Mouse (Mus musculus): Measurements from ENCODE around the gene Ak8. TPM values are rescaled to one million over a fixed set of nuclear protein-coding genes. Genes with fewer than 3 reads are reported as not detected.

Gene Ak8
- polyA plus RNA-seq, 1 experiment from 2014 or later, result 2.7 TPM

GRCm38 (mm10) chr2:28796298-28796697, 96.3 kb downstream of the Ak8 start:
- 0 out of 2 replicates have a peak overlapping the region, but pooled peaks have one; percentile 70 for H3K27ac ChIP-seq
- peaks cover 21% of the 10 kb centered on the region for H3K4me1 ChIP-seq (replicated peaks; ENCODE audit: control insufficient read depth, insufficient read depth, low read length)
- H3K27me3 ChIP-seq (ENCODE audit: control insufficient read depth, insufficient read depth, low read length), result no peaks in the 10 kb centered on the region
- no peak for DNase-seq (ENCODE audit: low spot score)
- no peak overlapping the region for H3K9ac ChIP-seq
- H3K4me3 ChIP-seq (replicated peaks; ENCODE audit: low read length), result no peak overlapping the region
- H3K4me2 ChIP-seq (replicated peaks), result no peak overlapping the region
- no peaks in the 10 kb centered on the region for H3K36me3 ChIP-seq (replicated peaks; ENCODE audit: control insufficient read depth, insufficient read depth)
- WGBS, result 73% methylated on average over 8 of the region's 8 CpGs
- no peaks in the 10 kb centered on the region for H3K9me3 ChIP-seq (ENCODE audit: control insufficient read depth, low read length)
- ATAC-seq (ENCODE audit: low FRiP score), result no peak

- Histone ChIP-seq H3K36me3 (replicated peaks; ENCODE audit: control insufficient read depth, insufficient read depth) (no peaks in the 10 kb centered on the region), H3K27me3 (ENCODE audit: control insufficient read depth, insufficient read depth, low read length) (no peaks in the 10 kb centered on the region), H3K27ac (peak overlapping the region; percentile 70), H3K4me3 (replicated peaks; ENCODE audit: low read length) (no peak overlapping the region), H3K4me2 (replicated peaks) (peak overlapping the region; percentile 31), H3K4me1 (replicated peaks; ENCODE audit: control insufficient read depth, insufficient read depth, low read length) (peaks cover 21% of the 10 kb centered on the region), H3K9ac (no peak overlapping the region), H3K9me3 (ENCODE audit: control insufficient read depth, low read length) (no peaks in the 10 kb centered on the region)
- 26% methylated on average over 18 of the region's 18 CpGs for WGBS
- DNase-seq (ENCODE audit: low spot score), result peak; percentile 55
- peak; percentile 80 for ATAC-seq (ENCODE audit: low FRiP score)
Observed at GRCm38 (mm10) chr2:28797490-28798106, 97.6 kb downstream of the Ak8 start.

GRCm38 (mm10) chr2:28798390-28798789, 98.4 kb downstream of the Ak8 start:
- ATAC-seq (ENCODE audit: low FRiP score), result no peak
- no peak overlapping the region for H3K4me2 ChIP-seq (replicated peaks)
- 35% methylated on average over 3 of the region's 3 CpGs for WGBS

GRCm38 (mm10) chr2:28799575-28799974, 99.6 kb downstream of the Ak8 start:
- Histone ChIP-seq H3K27me3 (ENCODE audit: control insufficient read depth, insufficient read depth, low read length) (no peaks in the 10 kb centered on the region), H3K27ac (no peak overlapping the region), H3K4me1 (replicated peaks; ENCODE audit: control insufficient read depth, insufficient read depth, low read length) (peaks cover 18% of the 10 kb centered on the region), H3K9me3 (ENCODE audit: control insufficient read depth, low read length) (no peaks in the 10 kb centered on the region), H3K4me2 (replicated peaks) (no peak overlapping the region), H3K4me3 (replicated peaks; ENCODE audit: low read length) (no peak overlapping the region), H3K36me3 (replicated peaks; ENCODE audit: control insufficient read depth, insufficient read depth) (no peaks in the 10 kb centered on the region), H3K9ac (no peak overlapping the region)
- WGBS, result 74% methylated on average over 2 of the region's 2 CpGs
- DNase-seq (ENCODE audit: low spot score), result no peak
- ATAC-seq (ENCODE audit: low FRiP score), result no peak

More at GRCm38 (mm10) chr2:28798390-28798789, 98.4 kb downstream of the Ak8 start:
- Histone ChIP-seq H3K9ac (no peak overlapping the region), H3K4me1 (replicated peaks; ENCODE audit: control insufficient read depth, insufficient read depth, low read length) (peaks cover 19% of the 10 kb centered on the region), H3K27ac (peak overlapping the region; percentile 66), H3K9me3 (ENCODE audit: control insufficient read depth, low read length) (no peaks in the 10 kb centered on the region), H3K27me3 (ENCODE audit: control insufficient read depth, insufficient read depth, low read length) (no peaks in the 10 kb centered on the region), H3K36me3 (replicated peaks; ENCODE audit: control insufficient read depth, insufficient read depth) (no peaks in the 10 kb centered on the region), H3K4me3 (replicated peaks; ENCODE audit: low read length) (no peak overlapping the region)
- DNase-seq (ENCODE audit: low spot score), result no peak

- Histone ChIP-seq H3K9ac (no peak overlapping the region), H3K36me3 (replicated peaks; ENCODE audit: control insufficient read depth, insufficient read depth) (no peaks in the 10 kb centered on the region), H3K27me3 (ENCODE audit: control insufficient read depth, insufficient read depth, low read length) (no peaks in the 10 kb centered on the region), H3K9me3 (ENCODE audit: control insufficient read depth, low read length) (no peaks in the 10 kb centered on the region), H3K4me1 (replicated peaks; ENCODE audit: control insufficient read depth, insufficient read depth, low read length) (peaks cover under 1% of the 10 kb centered on the region; the same call in 1 of the 2 replicates), H3K27ac (no peak overlapping the region), H3K4me2 (replicated peaks) (no peak overlapping the region), H3K4me3 (replicated peaks; ENCODE audit: low read length) (no peak overlapping the region)
- DNase-seq (ENCODE audit: low spot score) (no peak), ATAC-seq (ENCODE audit: low FRiP score) (no peak)
- 86% methylated on average over 7 of the region's 7 CpGs for WGBS
Observed at GRCm38 (mm10) chr2:28803406-28803805, 103.4 kb downstream of the Ak8 start.

GRCm38 (mm10) chr2:28808841-28809240, 108.9 kb downstream of the Ak8 start:
- H3K27me3 ChIP-seq (ENCODE audit: control insufficient read depth, insufficient read depth, low read length), result no peaks in the 10 kb centered on the region
- no peak for DNase-seq (ENCODE audit: low spot score)
- H3K9me3 ChIP-seq (ENCODE audit: control insufficient read depth, low read length), result no peaks in the 10 kb centered on the region
- no peak overlapping the region for H3K4me3 ChIP-seq (replicated peaks; ENCODE audit: low read length)
- no peak overlapping the region for H3K27ac ChIP-seq
- 80% methylated on average over 6 of the region's 6 CpGs for WGBS
- no peaks in the 10 kb centered on the region for H3K4me1 ChIP-seq (replicated peaks; ENCODE audit: control insufficient read depth, insufficient read depth, low read length)
- ATAC-seq (ENCODE audit: low FRiP score), result no peak
- H3K9ac ChIP-seq, result no peak overlapping the region
- H3K4me2 ChIP-seq (replicated peaks), result no peak overlapping the region
- no peaks in the 10 kb centered on the region for H3K36me3 ChIP-seq (replicated peaks; ENCODE audit: control insufficient read depth, insufficient read depth)

- DNase-seq (ENCODE audit: low spot score), result no peak
- WGBS, result 44% methylated on average over 5 of the region's 5 CpGs
Observed at GRCm38 (mm10) chr2:28810260-28811013, 110.5 kb downstream of the Ak8 start.

DNA sequence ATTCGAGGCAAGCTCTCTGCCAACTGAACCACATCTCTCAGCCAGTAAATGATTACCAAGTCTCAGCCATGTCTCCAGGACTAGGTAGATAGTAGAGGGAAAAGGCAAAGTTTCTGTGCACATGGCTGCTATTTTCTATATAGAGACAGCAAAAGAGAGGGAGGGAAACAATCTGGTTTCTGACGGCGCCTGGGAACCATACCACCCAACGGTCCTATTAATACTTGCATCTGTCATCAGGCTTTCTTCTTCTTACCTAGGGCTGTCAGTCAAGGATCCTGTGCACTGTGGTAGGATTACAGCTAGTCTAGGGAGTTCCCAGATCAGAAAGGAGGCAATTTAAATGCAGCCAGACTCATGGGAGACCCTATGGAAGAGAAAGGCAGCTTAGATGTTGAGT, 118.9 kb downstream of the Ak8 start:
- ATAC-seq (ENCODE audit: low FRiP score) (no peak), DNase-seq (ENCODE audit: low spot score) (no peak)

More at GRCm38 (mm10) chr2:28810260-28811013, 110.5 kb downstream of the Ak8 start:
- H3K27me3 ChIP-seq (ENCODE audit: control insufficient read depth, insufficient read depth, low read length), result no peaks in the 10 kb centered on the region
- no peaks in the 10 kb centered on the region for H3K9me3 ChIP-seq (ENCODE audit: control insufficient read depth, low read length)
- H3K4me1 ChIP-seq (replicated peaks; ENCODE audit: control insufficient read depth, insufficient read depth, low read length), result no peaks in the 10 kb centered on the region
- no peak overlapping the region for H3K9ac ChIP-seq
- H3K36me3 ChIP-seq (replicated peaks; ENCODE audit: control insufficient read depth, insufficient read depth), result no peaks in the 10 kb centered on the region
- no peak for ATAC-seq (ENCODE audit: low FRiP score)
- no peak overlapping the region for H3K4me2 ChIP-seq (replicated peaks)
- H3K4me3 ChIP-seq (replicated peaks; ENCODE audit: low read length), result no peak overlapping the region
- H3K27ac ChIP-seq, result no peak overlapping the region

DNA sequence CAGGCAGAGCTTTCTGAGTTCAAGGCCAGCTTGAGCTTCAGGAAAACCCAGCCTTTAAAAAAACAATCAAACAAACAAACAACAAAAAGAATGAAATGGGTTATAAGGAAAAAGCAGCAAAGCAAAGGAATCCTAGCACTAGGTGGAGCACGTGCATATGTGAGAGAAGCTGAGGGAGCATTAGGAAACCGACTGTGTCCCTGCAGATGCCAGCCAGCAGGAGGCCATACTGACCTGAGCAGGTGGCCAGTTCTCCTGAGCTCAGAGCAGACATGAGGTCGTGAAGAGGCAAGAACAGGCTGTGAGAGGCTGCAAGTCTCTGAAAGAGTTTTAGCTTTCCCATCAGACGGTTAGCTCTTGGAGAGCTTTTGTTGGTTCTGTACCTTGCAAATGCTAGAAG, 129.3 kb downstream of the Ak8 start:
- ATAC-seq (ENCODE audit: low FRiP score) (no peak), DNase-seq (ENCODE audit: low spot score) (no peak)
- WGBS, result 49% methylated on average over 4 of the region's 4 CpGs
- H3K9me3 ChIP-seq (ENCODE audit: control insufficient read depth, low read length), result no peaks in the 10 kb centered on the region
- no peaks in the 10 kb centered on the region for H3K27me3 ChIP-seq (ENCODE audit: control insufficient read depth, insufficient read depth, low read length)
- H3K9ac ChIP-seq, result no peak overlapping the region
- H3K4me2 ChIP-seq (replicated peaks), result no peak overlapping the region
- H3K36me3 ChIP-seq (replicated peaks; ENCODE audit: control insufficient read depth, insufficient read depth), result peaks cover 92% of the 10 kb centered on the region
- no peak overlapping the region for H3K27ac ChIP-seq
- no peaks in the 10 kb centered on the region for H3K4me1 ChIP-seq (replicated peaks; ENCODE audit: control insufficient read depth, insufficient read depth, low read length)
- H3K4me3 ChIP-seq (replicated peaks; ENCODE audit: low read length), result no peak overlapping the region

More for the DNA sequence above, 118.9 kb downstream of the Ak8 start:
- Histone ChIP-seq H3K9ac (no peak overlapping the region), H3K9me3 (ENCODE audit: control insufficient read depth, low read length) (no peaks in the 10 kb centered on the region), H3K36me3 (replicated peaks; ENCODE audit: control insufficient read depth, insufficient read depth) (peaks cover 6% of the 10 kb centered on the region), H3K4me2 (replicated peaks) (no peak overlapping the region), H3K4me3 (replicated peaks; ENCODE audit: low read length) (no peak overlapping the region), H3K27me3 (ENCODE audit: control insufficient read depth, insufficient read depth, low read length) (no peaks in the 10 kb centered on the region), H3K4me1 (replicated peaks; ENCODE audit: control insufficient read depth, insufficient read depth, low read length) (no peaks in the 10 kb centered on the region), H3K27ac (no peak overlapping the region)
- 81% methylated on average over 4 of the region's 4 CpGs for WGBS
